Comparison of ENCODE assay signal across 38 mouse cellular contexts in the genomic region with DNA sequence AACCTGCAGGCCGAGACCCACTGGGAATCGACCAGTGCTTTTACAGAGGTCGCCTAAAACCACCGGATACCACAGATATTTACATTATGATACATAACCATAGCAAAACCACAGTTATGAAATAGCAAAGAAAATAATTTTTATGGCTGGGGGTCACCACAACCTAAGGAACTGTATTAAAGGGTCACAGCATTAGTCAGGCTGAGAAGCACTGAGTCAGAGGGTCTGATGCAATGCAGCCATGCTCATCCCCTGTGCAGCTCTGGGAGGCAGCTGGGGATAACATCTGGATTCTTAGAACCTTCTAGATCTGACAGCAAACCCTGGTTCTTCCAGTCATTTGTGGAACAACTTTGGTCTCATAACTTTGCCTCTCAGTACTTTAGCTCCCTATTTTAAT. TPM values are rescaled to one million over a fixed set of nuclear protein-coding genes. Genes with fewer than 3 reads are reported as not detected.
A peak's percentile ranks its signal among the peaks of the same experiment; 100 is the strongest.
DNase-seq lines count a peak whose midpoint lies in the region; TF ChIP-seq lines count a peak whose summit lies in the region.
"Had no signal": no experiment of that assay in that cellular context is flagged by ENCODE, and none has a peak within 500 bp of the region (broad histone marks: within the 10 kb centered on the region; RNA-seq: fewer than 3 reads in every experiment).

No protein-coding gene starts in this region.

- H3K79me2 ChIP-seq in myocyte (ENCODE audit: control insufficient read depth, insufficient read depth), result no peaks in the 10 kb centered on the region

- peaks cover 6% of the 10 kb centered on the region for H3K4me1 ChIP-seq in embryonic fibroblast, embryonic 13.5 days (ENCODE audit: control insufficient read depth, insufficient read depth, low read length)
- H3K4me1 ChIP-seq: embryonic facial prominence, embryonic 12.5 days; hindbrain, embryonic 12.5 days; limb, embryonic 13.5 days; midbrain, embryonic 10.5 days; midbrain, embryonic 15.5 days had no signal

- DNase-seq in adrenal gland, adult 2 months, result peak; percentile 37
- no peak for DNase-seq in adrenal gland, postnatal 4 days (ENCODE audit: low spot score in 2 of 2)
- peak; percentile 93 for DNase-seq in 416B (ENCODE audit: low read depth)
- DNase-seq in ovary, postnatal 10 days (ENCODE audit: low spot score), result no peak
- DNase-seq in left cerebral cortex, adult 11 months (ENCODE audit: low spot score), result no peak
- DNase-seq: adrenal gland, postnatal 10 days; cerebellum, adult 11 months; cerebellum, adult 9-10 months; cerebellum, postnatal 36 days; embryo, embryonic 11 days; gastrocnemius, postnatal 10 days; heart, postnatal 36 days; kidney, adult 8-10 months; kidney, postnatal 10 days; layer of hippocampus, adult 9-11 months; lung, postnatal 10 days had no signal

- TF ChIP-seq CTCF in embryonic fibroblast, embryonic 13.5 days (IDR thresholded peaks at IDR 0.05; ENCODE audit: borderline replicate concordance, insufficient read depth, low read length), result no peak

- TF ChIP-seq POLR2A in embryonic fibroblast, embryonic 13.5 days (IDR thresholded peaks at IDR 0.05; ENCODE audit: low read depth, low read length), result no peak
- no peak for TF ChIP-seq POLR2A in myocyte (IDR thresholded peaks at IDR 0.05; ENCODE audit: insufficient read length, low read depth)

- H3K4me2 ChIP-seq in myocyte (ENCODE audit: low read depth), result peak overlapping the region; percentile 58
- H3K4me2 ChIP-seq: embryonic facial prominence, embryonic 12.5 days; heart, embryonic 11.5 days; hindbrain, embryonic 12.5 days; limb, embryonic 13.5 days; liver, embryonic 11.5 days; midbrain, embryonic 15.5 days had no signal

- H3K36me3 ChIP-seq in myocyte (ENCODE audit: control insufficient read depth, insufficient read depth), result no peaks in the 10 kb centered on the region
- H3K36me3 ChIP-seq: embryonic facial prominence, embryonic 12.5 days; hindbrain, embryonic 12.5 days; limb, embryonic 13.5 days; midbrain, embryonic 10.5 days; midbrain, embryonic 15.5 days had no signal

- H3K27me3 ChIP-seq in myocyte (ENCODE audit: control insufficient read depth, insufficient read depth, insufficient read length), result no peaks in the 10 kb centered on the region
- H3K27me3 ChIP-seq: CH12.LX; embryonic facial prominence, embryonic 12.5 days; hindbrain, embryonic 12.5 days; limb, embryonic 13.5 days; midbrain, embryonic 15.5 days had no signal

- no peak overlapping the region for H3ac ChIP-seq in myocyte (ENCODE audit: control insufficient read depth, insufficient read length)

- peak overlapping the region; percentile 94 for H3K27ac ChIP-seq in embryonic fibroblast, embryonic 13.5 days (ENCODE audit: insufficient read depth, low read length)
- H3K27ac ChIP-seq: embryonic facial prominence, embryonic 12.5 days; hindbrain, embryonic 12.5 days; hindbrain, postnatal 0 days; left cerebral cortex, adult 2 months; limb, embryonic 13.5 days; midbrain, embryonic 10.5 days; midbrain, embryonic 15.5 days had no signal

- H3K4me3 ChIP-seq in embryonic fibroblast, embryonic 13.5 days (ENCODE audit: insufficient read depth, low read length), result no peak overlapping the region
- H3K4me3 ChIP-seq in myocyte, result no peak overlapping the region
- H3K4me3 ChIP-seq: embryonic facial prominence, embryonic 12.5 days; hindbrain, embryonic 12.5 days; left cerebral cortex, adult 2 months; limb, embryonic 13.5 days; midbrain, embryonic 10.5 days; midbrain, embryonic 15.5 days had no signal

TF ChIP-seq in myocyte, 11 proteins besides CTCF, POLR2A, EP300 and RAD21:
- TF ChIP-seq MYOD1 (IDR thresholded peaks at IDR 0.05; ENCODE audit: control insufficient read depth in 1 of 3, insufficient read length in 2 of 3, low read depth in 2 of 3) (peak in 1 of 3 experiments; percentile 27), POLR2AphosphoS2 (IDR thresholded peaks at IDR 0.05; ENCODE audit: insufficient read length, low read depth) (no peak), TCF3 (IDR thresholded peaks at IDR 0.05; ENCODE audit: insufficient read length, low read depth) (no peak), TCF12 (IDR thresholded peaks at IDR 0.05; ENCODE audit: insufficient read depth, poor library complexity, severe bottlenecking) (peak; percentile 12), SRF (IDR thresholded peaks at IDR 0.05; ENCODE audit: control insufficient read depth, insufficient read length, low read depth) (no peak), CEBPB (IDR thresholded peaks at IDR 0.05; ENCODE audit: insufficient read depth, poor library complexity, severe bottlenecking) (peak; percentile 96), MYOG (IDR thresholded peaks at IDR 0.05; ENCODE audit: control insufficient read depth in 1 of 3, insufficient read depth in 1 of 3, insufficient read length in 2 of 3, low read depth in 2 of 3) (no peak), USF1 (IDR thresholded peaks at IDR 0.05; ENCODE audit: low read depth) (no peak), MAX (IDR thresholded peaks at IDR 0.05; ENCODE audit: low read depth) (no peak), REST (IDR thresholded peaks at IDR 0.05; ENCODE audit: insufficient read depth, insufficient read length) (no peak), E2F4 (IDR thresholded peaks at IDR 0.05; ENCODE audit: insufficient read depth) (no peak)
TF ChIP-seq in myocyte: peak in this region for 3.

RNA-seq across cellular contexts. Expression of a gene that starts 19.0 kb away (rescaled TPM):
- 10 to 100 TPM; 17.9 to 61.5 TPM for total RNA-seq in adrenal gland, adult 2 months (2021)
- polyA plus RNA-seq in adrenal gland, adult 2 months (2012; rRNA removed), result 93.2 and 164 TPM in 2 replicates
- total RNA-seq in adrenal gland, postnatal 4 days (2021), result 10 to 100 TPM; 35.2 to 42.8 TPM
- polyA plus RNA-seq in embryonic fibroblast, embryonic 13.5 days (2011; ENCODE audit: insufficient read length, low read depth, missing spikeins), result 13.2 and 19.5 TPM in 2 replicates
- polyA plus RNA-seq in myocyte (2012; fragmentation: generic; extraction: Trizol), result 28.6 TPM

RNA-seq across cellular contexts. Expression of a gene that starts 23.2 kb away (rescaled TPM):
- 10 to 100 TPM; 16.6 to 20.5 TPM for total RNA-seq in adrenal gland, adult 2 months (2021)
- polyA plus RNA-seq in adrenal gland, adult 2 months (2012; rRNA removed), result 2.7 and 4.4 TPM in 2 replicates
- 10 to 100 TPM; 16.6 to 18.2 TPM for total RNA-seq in adrenal gland, postnatal 4 days (2021)
- 21.0 and 23.3 TPM in 2 replicates for polyA plus RNA-seq in embryonic fibroblast, embryonic 13.5 days (2011; ENCODE audit: insufficient read length, low read depth, missing spikeins)
- 12.0 TPM for polyA plus RNA-seq in myocyte (2012; fragmentation: generic; extraction: Trizol)

RNA-seq across cellular contexts. Expression of a gene that starts 48.0 kb away (rescaled TPM):
- not detected for total RNA-seq in adrenal gland, adult 2 months (2021)
- not detected in 2 replicates for polyA plus RNA-seq in adrenal gland, adult 2 months (2012; rRNA removed)
- total RNA-seq in adrenal gland, postnatal 4 days (2021), result not detected
- not detected in 2 replicates for polyA plus RNA-seq in embryonic fibroblast, embryonic 13.5 days (2011; ENCODE audit: insufficient read length, low read depth, missing spikeins)
- polyA plus RNA-seq in myocyte (2012; fragmentation: generic; extraction: Trizol), result not detected
- total RNA-seq: adrenal gland, postnatal 10 days; CH12.LX; ES-E14; forebrain, postnatal 0 days; gastrocnemius, postnatal 10 days; heart, postnatal 36 days; hindbrain, postnatal 0 days; left cerebral cortex, adult 2 months; left cerebral cortex, postnatal 36 days; neutrophil, adult 5-6 weeks had no signal
- polyA plus RNA-seq: embryonic facial prominence, embryonic 12.5 days; forebrain, embryonic 11.5 days; forebrain, postnatal 0 days; heart, embryonic 11.5 days; heart, embryonic 16.5 days; hindbrain, embryonic 12.5 days; hindbrain, postnatal 0 days; intestine, embryonic 16.5 days; limb, embryonic 13.5 days; liver, embryonic 11.5 days; liver, embryonic 16.5 days; midbrain, embryonic 10.5 days; midbrain, embryonic 15.5 days; neural tube, embryonic 11.5 days; urinary bladder, adult 2 months had no signal

Comparison
In these comparisons a context has a peak if more than half of its experiments do, and no peak if none do; other contexts are left out.
1. DNase-seq: peak in adrenal gland, adult 2 months (single experiment) and 416B (single experiment); none in adrenal gland, postnatal 4 days (0 of 2), ovary, postnatal 10 days (single experiment) and left cerebral cortex, adult 11 months (single experiment).